Mouse (Mus musculus): ENCODE results near the gene Oas3. TPM values are rescaled to one million over a fixed set of nuclear protein-coding genes. Genes with fewer than 3 reads are reported as not detected.
"Not testable (repeated sequence)": the region's sequence is repeated elsewhere in the genome, so short reads cannot be mapped to it uniquely, and the experiment has no call there.

The Oas3 gene
- polyA plus RNA-seq, 1 experiment from 2014 or later = 0.15 TPM

- 87% methylated on average over 5 of the region's 5 CpGs for WGBS
- not testable (repeated sequence) for H3K36me3 ChIP-seq (ENCODE audit: control insufficient read depth, insufficient read depth, low read length); H3K4me1 ChIP-seq (replicated peaks; ENCODE audit: control insufficient read depth, insufficient read depth, low read length); DNase-seq (ENCODE audit: low spot score); H3K9ac ChIP-seq (ENCODE audit: low read depth, low read length); ATAC-seq (ENCODE audit: low FRiP score); H3K4me2 ChIP-seq (replicated peaks; ENCODE audit: low read depth, low read length); H3K4me3 ChIP-seq (ENCODE audit: low read depth, low read length); H3K27ac ChIP-seq (ENCODE audit: low read depth, low read length); H3K9me3 ChIP-seq (ENCODE audit: control insufficient read depth, low read length); H3K27me3 ChIP-seq (ENCODE audit: control insufficient read depth, insufficient read depth, low read length)
Measured at GRCm38 (mm10) chr5:120798147-120798546, 20.7 kb upstream of the Oas3 start.

GRCm38 (mm10) chr5:120795480-120796034 lies 18.1 kb upstream of the Oas3 start, which contains the start of gene Oas1e:
TSS of gene Oas1e (minus strand) at chr5:120795530.
- not testable (repeated sequence) for H3K4me3 ChIP-seq (ENCODE audit: low read depth, low read length); DNase-seq (ENCODE audit: low spot score)

GRCm38 (mm10) chr5:120793043-120793442 lies 15.6 kb upstream of the Oas3 start:
- no peaks in the 10 kb centered on the region for H3K36me3 ChIP-seq (ENCODE audit: control insufficient read depth, insufficient read depth, low read length)
- 26% methylated on average over 2 of the region's 2 CpGs for WGBS
- H3K4me2 ChIP-seq (replicated peaks; ENCODE audit: low read depth, low read length) = no peak overlapping the region
- H3K4me1 ChIP-seq (replicated peaks; ENCODE audit: control insufficient read depth, insufficient read depth, low read length) = no peaks in the 10 kb centered on the region
- DNase-seq (ENCODE audit: low spot score) = peak; percentile 67
- no peak for ATAC-seq (ENCODE audit: low FRiP score)
- H3K27me3 ChIP-seq (ENCODE audit: control insufficient read depth, insufficient read depth, low read length) = no peaks in the 10 kb centered on the region
- no peak overlapping the region for H3K4me3 ChIP-seq (ENCODE audit: low read depth, low read length)
- no peak overlapping the region for H3K27ac ChIP-seq (ENCODE audit: low read depth, low read length)
- H3K9me3 ChIP-seq (ENCODE audit: control insufficient read depth, low read length) = no peaks in the 10 kb centered on the region
- H3K9ac ChIP-seq (ENCODE audit: low read depth, low read length) = no peak overlapping the region

More at GRCm38 (mm10) chr5:120795480-120796034, 18.1 kb upstream of the Oas3 start, which contains the start of gene Oas1e:
- H3K9me3 ChIP-seq (ENCODE audit: control insufficient read depth, low read length); H3K27ac ChIP-seq (ENCODE audit: low read depth, low read length); ATAC-seq (ENCODE audit: low FRiP score); H3K4me2 ChIP-seq (replicated peaks; ENCODE audit: low read depth, low read length); H3K36me3 ChIP-seq (ENCODE audit: control insufficient read depth, insufficient read depth, low read length); H3K4me1 ChIP-seq (replicated peaks; ENCODE audit: control insufficient read depth, insufficient read depth, low read length); H3K27me3 ChIP-seq (ENCODE audit: control insufficient read depth, insufficient read depth, low read length); H3K9ac ChIP-seq (ENCODE audit: low read depth, low read length): not testable (repeated sequence)
- 75% methylated on average over 9 of the region's 9 CpGs for WGBS

GRCm38 (mm10) chr5:120787042-120787441 lies 9.6 kb upstream of the Oas3 start:
- Histone ChIP-seq H3K27ac (ENCODE audit: low read depth, low read length) (no peak overlapping the region), H3K36me3 (ENCODE audit: control insufficient read depth, insufficient read depth, low read length) (no peaks in the 10 kb centered on the region), H3K4me1 (replicated peaks; ENCODE audit: control insufficient read depth, insufficient read depth, low read length) (no peaks in the 10 kb centered on the region), H3K4me3 (ENCODE audit: low read depth, low read length) (no peak overlapping the region), H3K9ac (ENCODE audit: low read depth, low read length) (no peak overlapping the region), H3K27me3 (ENCODE audit: control insufficient read depth, insufficient read depth, low read length) (no peaks in the 10 kb centered on the region), H3K9me3 (ENCODE audit: control insufficient read depth, low read length) (no peaks in the 10 kb centered on the region), H3K4me2 (replicated peaks; ENCODE audit: low read depth, low read length) (no peak overlapping the region)
- DNase-seq (ENCODE audit: low spot score) = no peak
- WGBS = 75% methylated on average over 3 of the region's 3 CpGs
- no peak for ATAC-seq (ENCODE audit: low FRiP score)

- ATAC-seq (ENCODE audit: low FRiP score) (no peak), DNase-seq (ENCODE audit: low spot score) (no peak)
- H3K9ac ChIP-seq (ENCODE audit: low read depth, low read length) = no peak overlapping the region
- H3K4me1 ChIP-seq (replicated peaks; ENCODE audit: control insufficient read depth, insufficient read depth, low read length) = no peaks in the 10 kb centered on the region
- no peaks in the 10 kb centered on the region for H3K9me3 ChIP-seq (ENCODE audit: control insufficient read depth, low read length)
- 73% methylated on average over 2 of the region's 2 CpGs for WGBS
- no peak overlapping the region for H3K4me3 ChIP-seq (ENCODE audit: low read depth, low read length)
- H3K27me3 ChIP-seq (ENCODE audit: control insufficient read depth, insufficient read depth, low read length) = no peaks in the 10 kb centered on the region
- no peaks in the 10 kb centered on the region for H3K36me3 ChIP-seq (ENCODE audit: control insufficient read depth, insufficient read depth, low read length)
- no peak overlapping the region for H3K27ac ChIP-seq (ENCODE audit: low read depth, low read length)
- no peak overlapping the region for H3K4me2 ChIP-seq (replicated peaks; ENCODE audit: low read depth, low read length)
Measured at GRCm38 (mm10) chr5:120782446-120782845, 5.0 kb upstream of the Oas3 start.

GRCm38 (mm10) chr5:120781646-120782045 lies 4.2 kb upstream of the Oas3 start:
- H3K4me1 ChIP-seq (replicated peaks; ENCODE audit: control insufficient read depth, insufficient read depth, low read length) = no peaks in the 10 kb centered on the region
- no peak overlapping the region for H3K9ac ChIP-seq (ENCODE audit: low read depth, low read length)
- 83% methylated on average over 1 of the region's 1 CpGs for WGBS
- H3K27me3 ChIP-seq (ENCODE audit: control insufficient read depth, insufficient read depth, low read length) = no peaks in the 10 kb centered on the region
- ATAC-seq (ENCODE audit: low FRiP score) (no peak), DNase-seq (ENCODE audit: low spot score) (no peak)
- no peak overlapping the region for H3K4me2 ChIP-seq (replicated peaks; ENCODE audit: low read depth, low read length)
- no peak overlapping the region for H3K27ac ChIP-seq (ENCODE audit: low read depth, low read length)
- no peaks in the 10 kb centered on the region for H3K36me3 ChIP-seq (ENCODE audit: control insufficient read depth, insufficient read depth, low read length)
- no peak overlapping the region for H3K4me3 ChIP-seq (ENCODE audit: low read depth, low read length)
- H3K9me3 ChIP-seq (ENCODE audit: control insufficient read depth, low read length) = no peaks in the 10 kb centered on the region

GRCm38 (mm10) chr5:120779922-120780321 lies 2.5 kb upstream of the Oas3 start:
- no peak for DNase-seq (ENCODE audit: low spot score)
- H3K36me3 ChIP-seq (ENCODE audit: control insufficient read depth, insufficient read depth, low read length) = no peaks in the 10 kb centered on the region

GRCm38 (mm10) chr5:120778941-120779340 lies 1.5 kb upstream of the Oas3 start:
- Histone ChIP-seq H3K9me3 (ENCODE audit: control insufficient read depth, low read length) (no peaks in the 10 kb centered on the region), H3K4me2 (replicated peaks; ENCODE audit: low read depth, low read length) (no peak overlapping the region), H3K36me3 (ENCODE audit: control insufficient read depth, insufficient read depth, low read length) (no peaks in the 10 kb centered on the region), H3K9ac (ENCODE audit: low read depth, low read length) (no peak overlapping the region), H3K4me3 (ENCODE audit: low read depth, low read length) (no peak overlapping the region), H3K4me1 (replicated peaks; ENCODE audit: control insufficient read depth, insufficient read depth, low read length) (no peaks in the 10 kb centered on the region), H3K27ac (ENCODE audit: low read depth, low read length) (no peak overlapping the region), H3K27me3 (ENCODE audit: control insufficient read depth, insufficient read depth, low read length) (no peaks in the 10 kb centered on the region)
- DNase-seq (ENCODE audit: low spot score) (no peak), ATAC-seq (ENCODE audit: low FRiP score) (no peak)
- 72% methylated on average over 2 of the region's 2 CpGs for WGBS

More at GRCm38 (mm10) chr5:120779922-120780321, 2.5 kb upstream of the Oas3 start:
- no peak overlapping the region for H3K9ac ChIP-seq (ENCODE audit: low read depth, low read length)
- H3K4me3 ChIP-seq (ENCODE audit: low read depth, low read length) = no peak overlapping the region
- no peak overlapping the region for H3K4me2 ChIP-seq (replicated peaks; ENCODE audit: low read depth, low read length)
- no peaks in the 10 kb centered on the region for H3K4me1 ChIP-seq (replicated peaks; ENCODE audit: control insufficient read depth, insufficient read depth, low read length)
- H3K27me3 ChIP-seq (ENCODE audit: control insufficient read depth, insufficient read depth, low read length) = no peaks in the 10 kb centered on the region
- 58% methylated on average over 3 of the region's 3 CpGs for WGBS
- no peak overlapping the region for H3K27ac ChIP-seq (ENCODE audit: low read depth, low read length)
- no peaks in the 10 kb centered on the region for H3K9me3 ChIP-seq (ENCODE audit: control insufficient read depth, low read length)
- ATAC-seq (ENCODE audit: low FRiP score) = no peak

- no peak overlapping the region for H3K4me2 ChIP-seq (replicated peaks; ENCODE audit: low read depth, low read length)
- H3K4me3 ChIP-seq (ENCODE audit: low read depth, low read length) = no peak overlapping the region
- H3K9me3 ChIP-seq (ENCODE audit: control insufficient read depth, low read length) = no peaks in the 10 kb centered on the region
- H3K36me3 ChIP-seq (ENCODE audit: control insufficient read depth, insufficient read depth, low read length) = no peaks in the 10 kb centered on the region
- no peak for DNase-seq (ENCODE audit: low spot score)
- no peaks in the 10 kb centered on the region for H3K27me3 ChIP-seq (ENCODE audit: control insufficient read depth, insufficient read depth, low read length)
- no peaks in the 10 kb centered on the region for H3K4me1 ChIP-seq (replicated peaks; ENCODE audit: control insufficient read depth, insufficient read depth, low read length)
- 80% methylated on average over 5 of the region's 5 CpGs for WGBS
- no peak overlapping the region for H3K9ac ChIP-seq (ENCODE audit: low read depth, low read length)
- ATAC-seq (ENCODE audit: low FRiP score) = no peak
- no peak overlapping the region for H3K27ac ChIP-seq (ENCODE audit: low read depth, low read length)
Measured at GRCm38 (mm10) chr5:120776801-120777200, 660 bp downstream of the Oas3 start.

All from hindbrain, embryonic 11.5 days (tissue).